Mouse (Mus musculus): Measurements from ENCODE around the gene Gng2. TPM values are rescaled to one million over a fixed set of nuclear protein-coding genes. Genes with fewer than 3 reads are reported as not detected.

Gng2 gene
- polyA plus RNA-seq, 1 experiment = 5.8 TPM

- no peak overlapping the region for H3ac ChIP-seq (ENCODE audit: control insufficient read depth, insufficient read length, low read depth)
- H3K4me3 ChIP-seq (ENCODE audit: insufficient read depth, poor library complexity, severe bottlenecking) = no peak overlapping the region
- H3K79me2 ChIP-seq (ENCODE audit: control insufficient read depth, insufficient read depth) = no peaks in the 10 kb centered on the region
- no peaks in the 10 kb centered on the region for H3K27me3 ChIP-seq (ENCODE audit: control insufficient read depth, insufficient read depth, insufficient read length)
- TF ChIP-seq FOSL1 (IDR thresholded peaks at IDR 0.05; ENCODE audit: insufficient read depth, low read length, poor library complexity, severe bottlenecking) = no peak
- no peak for TF ChIP-seq CTCF (IDR thresholded peaks at IDR 0.05; ENCODE audit: control insufficient read depth, insufficient read depth, insufficient read length)
- no peak for TF ChIP-seq CEBPB (IDR thresholded peaks at IDR 0.05; ENCODE audit: low read depth)
- no peak for TF ChIP-seq MYOD1 (IDR thresholded peaks at IDR 0.05; ENCODE audit: control insufficient read depth, insufficient read length, low read depth)
- TF ChIP-seq MYOG (IDR thresholded peaks at IDR 0.05; ENCODE audit: control insufficient read depth, extremely low read depth, insufficient read length) = no peak
- no peak for TF ChIP-seq USF1 (IDR thresholded peaks at IDR 0.05; ENCODE audit: low read depth)
- TF ChIP-seq MAX (IDR thresholded peaks at IDR 0.05) = no peak
- H3K36me3 ChIP-seq (ENCODE audit: control insufficient read depth, insufficient read depth) = no peaks in the 10 kb centered on the region
- H3K79me3 ChIP-seq (ENCODE audit: low read depth) = no peaks in the 10 kb centered on the region
Observed at GRCm38 (mm10) chr14:19986614-19987357, 9.4 kb upstream of the Gng2 start.

- Histone ChIP-seq H3K4me3 (ENCODE audit: insufficient read depth, poor library complexity, severe bottlenecking) (no peak overlapping the region), H3ac (ENCODE audit: control insufficient read depth, insufficient read length, low read depth) (no peak overlapping the region)
Observed at GRCm38 (mm10) chr14:19985912-19986613, 8.6 kb upstream of the Gng2 start.

GRCm38 (mm10) chr14:19985107-19985911 lies 7.9 kb upstream of the Gng2 start:
- Histone ChIP-seq H3ac (ENCODE audit: control insufficient read depth, insufficient read length, low read depth) (no peak overlapping the region), H3K79me2 (ENCODE audit: control insufficient read depth, insufficient read depth) (no peaks in the 10 kb centered on the region), H3K36me3 (ENCODE audit: control insufficient read depth, insufficient read depth) (no peaks in the 10 kb centered on the region), H3K4me3 (ENCODE audit: insufficient read depth, poor library complexity, severe bottlenecking) (no peak overlapping the region), H3K27me3 (ENCODE audit: control insufficient read depth, insufficient read depth, insufficient read length) (no peaks in the 10 kb centered on the region), H3K79me3 (ENCODE audit: low read depth) (no peaks in the 10 kb centered on the region)
- TF ChIP-seq CTCF (IDR thresholded peaks at IDR 0.05; ENCODE audit: control insufficient read depth, insufficient read depth, insufficient read length) (no peak), MAX (IDR thresholded peaks at IDR 0.05) (no peak), MYOD1 (IDR thresholded peaks at IDR 0.05; ENCODE audit: control insufficient read depth, insufficient read length, low read depth) (peak; percentile 88), USF1 (IDR thresholded peaks at IDR 0.05; ENCODE audit: low read depth) (peak; percentile 43), FOSL1 (IDR thresholded peaks at IDR 0.05; ENCODE audit: insufficient read depth, low read length, poor library complexity, severe bottlenecking) (no peak), MYOG (IDR thresholded peaks at IDR 0.05; ENCODE audit: control insufficient read depth, extremely low read depth, insufficient read length) (no peak), CEBPB (IDR thresholded peaks at IDR 0.05; ENCODE audit: low read depth) (no peak)

More at GRCm38 (mm10) chr14:19985912-19986613, 8.6 kb upstream of the Gng2 start:
- Histone ChIP-seq H3K79me2 (ENCODE audit: control insufficient read depth, insufficient read depth) (no peaks in the 10 kb centered on the region), H3K36me3 (ENCODE audit: control insufficient read depth, insufficient read depth) (no peaks in the 10 kb centered on the region), H3K79me3 (ENCODE audit: low read depth) (no peaks in the 10 kb centered on the region), H3K27me3 (ENCODE audit: control insufficient read depth, insufficient read depth, insufficient read length) (no peaks in the 10 kb centered on the region)
- TF ChIP-seq MYOG (IDR thresholded peaks at IDR 0.05; ENCODE audit: control insufficient read depth, extremely low read depth, insufficient read length) (no peak), FOSL1 (IDR thresholded peaks at IDR 0.05; ENCODE audit: insufficient read depth, low read length, poor library complexity, severe bottlenecking) (no peak), CTCF (IDR thresholded peaks at IDR 0.05; ENCODE audit: control insufficient read depth, insufficient read depth, insufficient read length) (no peak), MYOD1 (IDR thresholded peaks at IDR 0.05; ENCODE audit: control insufficient read depth, insufficient read length, low read depth) (no peak), MAX (IDR thresholded peaks at IDR 0.05) (no peak), USF1 (IDR thresholded peaks at IDR 0.05; ENCODE audit: low read depth) (no peak), CEBPB (IDR thresholded peaks at IDR 0.05; ENCODE audit: low read depth) (no peak)

- H3K36me3 ChIP-seq (ENCODE audit: control insufficient read depth, insufficient read depth) = no peaks in the 10 kb centered on the region
- no peak for TF ChIP-seq MYOD1 (IDR thresholded peaks at IDR 0.05; ENCODE audit: control insufficient read depth, insufficient read length, low read depth)
- no peak for TF ChIP-seq MYOG (IDR thresholded peaks at IDR 0.05; ENCODE audit: control insufficient read depth, extremely low read depth, insufficient read length)
- no peak for TF ChIP-seq FOSL1 (IDR thresholded peaks at IDR 0.05; ENCODE audit: insufficient read depth, low read length, poor library complexity, severe bottlenecking)
- TF ChIP-seq USF1 (IDR thresholded peaks at IDR 0.05; ENCODE audit: low read depth) = no peak
- TF ChIP-seq CTCF (IDR thresholded peaks at IDR 0.05; ENCODE audit: control insufficient read depth, insufficient read depth, insufficient read length) = no peak
- no peak for TF ChIP-seq MAX (IDR thresholded peaks at IDR 0.05)
- TF ChIP-seq CEBPB (IDR thresholded peaks at IDR 0.05; ENCODE audit: low read depth) = no peak
- no peaks in the 10 kb centered on the region for H3K79me2 ChIP-seq (ENCODE audit: control insufficient read depth, insufficient read depth)
- no peaks in the 10 kb centered on the region for H3K27me3 ChIP-seq (ENCODE audit: control insufficient read depth, insufficient read depth, insufficient read length)
- H3ac ChIP-seq (ENCODE audit: control insufficient read depth, insufficient read length, low read depth) = peak overlapping the region; percentile 49
- H3K4me3 ChIP-seq (ENCODE audit: insufficient read depth, poor library complexity, severe bottlenecking) = no peak overlapping the region
- H3K79me3 ChIP-seq (ENCODE audit: low read depth) = no peaks in the 10 kb centered on the region
Observed at GRCm38 (mm10) chr14:19976421-19977270, 781 bp downstream of the Gng2 start.
